Mouse (Mus musculus) liver, embryonic 11.5 days (tissue): ENCODE data around the gene Dpp4. TPM values are rescaled to one million over a fixed set of nuclear protein-coding genes. Genes with fewer than 3 reads are reported as not detected.

Experiments
- polyA plus RNA-seq: library from polyadenylated mRNA; unstranded; fragments of >200 nt; fragmentation: Nextera tagmentation; extraction: Ambion mirVana; gene quantifications from 2 replicates; pipeline ENCODE4 v1.2.1, GENCODE M21; 2014

The Dpp4 gene
- polyA plus RNA-seq, 1 experiment from 2014 or later = 6.2 TPM

Other genes starting within 250 kb of the Dpp4 start
- 6.3 and 10.9 TPM in 2 replicates for gene Gcg, start 71.4 kb upstream of the Dpp4 start, polyA plus RNA-seq
- 1.0 and 1.1 TPM in 2 replicates for gene Fap, start 161.8 kb upstream of the Dpp4 start, polyA plus RNA-seq
- gene Ifih1, start 234.0 kb upstream of the Dpp4 start, polyA plus RNA-seq = 2.9 and 3.9 TPM in 2 replicates